Mouse (Mus musculus): ENCODE measurements around the gene Chpf.

Chpf gene

GRCm38 (mm10) chr1:75498897-75499296, 19.8 kb upstream of the Chpf start:
- no peak for DNase-seq (ENCODE audit: low spot score)

GRCm38 (mm10) chr1:75494878-75495548, 15.9 kb upstream of the Chpf start:
- peak; percentile 21 for DNase-seq (ENCODE audit: low spot score)

- DNase-seq (ENCODE audit: low spot score) = no peak
Measured at GRCm38 (mm10) chr1:75492579-75493170, 13.6 kb upstream of the Chpf start.

- no peak for DNase-seq (ENCODE audit: low spot score)
Measured at GRCm38 (mm10) chr1:75490785-75491551, 11.9 kb upstream of the Chpf start.

GRCm38 (mm10) chr1:75487405-75488161, 8.5 kb upstream of the Chpf start:
- DNase-seq (ENCODE audit: low spot score) = peak; percentile 76

GRCm38 (mm10) chr1:75487040-75487404, 7.9 kb upstream of the Chpf start:
- DNase-seq (ENCODE audit: low spot score) = no peak

GRCm38 (mm10) chr1:75486561-75486960, 7.5 kb upstream of the Chpf start:
- DNase-seq (ENCODE audit: low spot score) = no peak

GRCm38 (mm10) chr1:75480735-75481134, 1.6 kb upstream of the Chpf start:
- no peak for DNase-seq (ENCODE audit: low spot score)

GRCm38 (mm10) chr1:75480036-75480435, 929 bp upstream of the Chpf start:
- DNase-seq (ENCODE audit: low spot score) = no peak

- no peak for DNase-seq (ENCODE audit: low spot score)
Measured at GRCm38 (mm10) chr1:75479635-75479989, 505 bp upstream of the Chpf start.

- DNase-seq (ENCODE audit: low spot score) = peak; percentile 58
Measured at GRCm38 (mm10) chr1:75478497-75478896, 610 bp downstream of the Chpf start.

GRCm38 (mm10) chr1:75477966-75478290, 1.2 kb downstream of the Chpf start:
- DNase-seq (ENCODE audit: low spot score) = no peak

GRCm38 (mm10) chr1:75477264-75477965, 1.7 kb downstream of the Chpf start:
- DNase-seq (ENCODE audit: low spot score) = peak; percentile 82

GRCm38 (mm10) chr1:75476441-75476840, 2.7 kb downstream of the Chpf start:
- no peak for DNase-seq (ENCODE audit: low spot score)

- no peak for DNase-seq (ENCODE audit: low spot score)
Measured at GRCm38 (mm10) chr1:75469287-75469825, 9.8 kb downstream of the Chpf start.

- DNase-seq (ENCODE audit: low spot score) = peak; percentile 73
Measured at GRCm38 (mm10) chr1:75467215-75467927, 11.7 kb downstream of the Chpf start.

- no peak for DNase-seq (ENCODE audit: low spot score)
Measured at GRCm38 (mm10) chr1:75463652-75464204, 15.4 kb downstream of the Chpf start.

- DNase-seq (ENCODE audit: low spot score) = no peak
Measured at GRCm38 (mm10) chr1:75462636-75463035, 16.5 kb downstream of the Chpf start.

GRCm38 (mm10) chr1:75460297-75460696, 18.8 kb downstream of the Chpf start:
- DNase-seq (ENCODE audit: low spot score) = no peak

- no peak for DNase-seq (ENCODE audit: low spot score)
Measured at GRCm38 (mm10) chr1:75458789-75459684, 20.1 kb downstream of the Chpf start.
